Mouse (Mus musculus): ENCODE measurements at regions not wholly inside any gene's neighbourhood (a gene's known extent, or its start where the extent isn't known, plus 50 kb on each side); places are given as distances from the start of the nearest gene placed in this dataset.

DNA sequence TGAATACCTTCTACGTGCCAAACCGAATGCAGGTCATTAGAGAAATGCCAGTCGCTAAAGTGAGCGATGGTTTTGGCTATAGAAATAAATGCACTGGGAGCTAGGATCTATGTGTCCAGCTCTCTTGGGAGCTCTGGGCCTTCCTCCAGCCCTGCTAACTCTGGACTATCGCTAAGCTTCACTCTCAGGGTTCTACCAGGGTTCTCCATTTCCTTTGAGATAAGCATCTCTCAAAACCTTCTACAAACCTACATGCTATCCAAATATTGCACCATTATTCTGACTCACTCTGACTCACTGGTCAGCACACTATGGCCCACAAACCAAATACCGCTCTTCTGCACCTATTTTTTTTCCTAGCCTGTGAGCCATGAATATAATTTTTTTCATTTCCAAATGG is 125.4 kb upstream of the Gnao1 start:
- TF ChIP-seq CTCF (IDR thresholded peaks at IDR 0.05; ENCODE audit: control insufficient read depth, insufficient read depth, insufficient read length) (no peak), USF1 (IDR thresholded peaks at IDR 0.05; ENCODE audit: low read depth) (no peak), CEBPB (IDR thresholded peaks at IDR 0.05; ENCODE audit: low read depth) (peak; percentile 94), MYOG (IDR thresholded peaks at IDR 0.05; ENCODE audit: control insufficient read depth, extremely low read depth, insufficient read length) (no peak), MAX (IDR thresholded peaks at IDR 0.05) (no peak), MYOD1 (IDR thresholded peaks at IDR 0.05; ENCODE audit: control insufficient read depth, insufficient read length, low read depth) (no peak)
